Mouse (Mus musculus) bone marrow, adult 2 months (tissue): ENCODE data around the gene Shtn1. TPM values are rescaled to one million over a fixed set of nuclear protein-coding genes. Genes with fewer than 3 reads are reported as not detected.

Experiments used
- H3K27ac ChIP-seq: fragments of 200-500 bp; 2 replicates; pipeline ENCODE4 v1.5.1; 2012; ENCODE audit warnings: low read depth, mild to moderate bottlenecking, control low read depth, inconsistent platforms, low read length; ENCODE audit not compliant: control insufficient read depth, poor library complexity, insufficient read depth
- H3K4me1 ChIP-seq: fragments of 200-500 bp; 2 replicates; pipeline ENCODE4 v1.6.1; 2011; ENCODE audit warnings: low read length; ENCODE audit not compliant: control insufficient read depth, insufficient read depth
- H3K4me3 ChIP-seq: fragments of 200-500 bp; replicated peaks from 2 replicates; pipeline ENCODE3; 2011; ENCODE audit warnings: mild to moderate bottlenecking, low read depth, low read length, control low read depth; ENCODE audit not compliant: control insufficient read depth
- CTCF ChIP-seq: fragments of 200-500 bp; IDR thresholded peaks from 2 replicates; pipeline ENCODE4 v1.5.1; 2011; ENCODE audit warnings: low read length, control low read depth; ENCODE audit not compliant: control insufficient read depth, insufficient read depth
- POLR2A ChIP-seq: fragments of 200-500 bp; IDR thresholded peaks from 2 replicates; pipeline ENCODE4 v1.6.1; 2011; ENCODE audit warnings: low read depth, mild to moderate bottlenecking, control low read depth, low read length, borderline replicate concordance; ENCODE audit not compliant: control insufficient read depth
- WGBS: fragments of 180-500 bp; shearing (Covaris S2); methylation state at CpG from one replicate; pipeline ENCODE4 v1.1.7; 2018; 5-methylcytosine and 5-hydroxymethylcytosine counted together
- polyA plus RNA-seq: library from polyadenylated mRNA; stranded (reverse); fragments of >200 nt; gene quantifications from 2 replicates; pipeline ENCODE4 v1.2.4, GENCODE M21; 2011; ENCODE audit warnings: low replicate concordance; ENCODE audit not compliant: missing spikeins, insufficient read depth, insufficient read length

The Shtn1 gene
- polyA plus RNA-seq, 1 experiment: 1.0 TPM

GRCm38 (mm10) chr19:59074841-59075471 is 944 bp downstream of the Shtn1 start:
- Histone ChIP-seq H3K27ac (peak overlapping the region; percentile 10; the same call in 1 of the 2 replicates), H3K4me3 (peak overlapping the region; percentile 30), H3K4me1 (no peaks in the 10 kb centered on the region)
- 1% methylated on average over 46 of the region's 46 CpGs for WGBS
- TF ChIP-seq CTCF (no peak), POLR2A (no peak)

DNA sequence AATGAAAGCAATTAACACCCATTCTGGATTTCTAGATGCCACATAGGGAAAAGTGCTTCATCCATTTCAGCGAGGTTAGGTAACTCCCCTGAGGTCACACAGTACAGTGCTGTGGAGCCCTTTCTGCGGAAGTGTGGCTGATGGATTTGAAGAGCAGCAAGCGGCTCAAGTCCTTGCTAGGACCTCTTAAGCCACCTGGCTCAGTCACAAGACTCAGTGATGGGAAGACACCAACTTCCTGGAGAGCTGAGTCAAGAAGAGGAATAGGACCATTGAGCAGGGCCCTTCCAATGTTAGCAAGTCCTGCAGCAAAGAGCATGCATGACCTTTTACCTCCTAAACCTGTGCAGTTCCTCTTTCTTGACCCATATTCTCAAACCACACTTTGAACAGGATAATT is 1.5 kb downstream of the Shtn1 start:
- 61% methylated on average over 3 of the region's 3 CpGs for WGBS
- H3K4me3 ChIP-seq: no peak overlapping the region

GRCm38 (mm10) chr19:59073006-59073405 is 2.9 kb downstream of the Shtn1 start:
- 78% methylated on average over 6 of the region's 6 CpGs for WGBS
- TF ChIP-seq CTCF: no peak
- Histone ChIP-seq H3K4me3 (no peak overlapping the region), H3K27ac (no peak overlapping the region), H3K4me1 (no peaks in the 10 kb centered on the region)

More for the DNA sequence above, 1.5 kb downstream of the Shtn1 start:
- Histone ChIP-seq H3K4me1 (no peaks in the 10 kb centered on the region), H3K27ac (no peak overlapping the region)
- no peak for TF ChIP-seq CTCF
- no peak for TF ChIP-seq POLR2A

DNA sequence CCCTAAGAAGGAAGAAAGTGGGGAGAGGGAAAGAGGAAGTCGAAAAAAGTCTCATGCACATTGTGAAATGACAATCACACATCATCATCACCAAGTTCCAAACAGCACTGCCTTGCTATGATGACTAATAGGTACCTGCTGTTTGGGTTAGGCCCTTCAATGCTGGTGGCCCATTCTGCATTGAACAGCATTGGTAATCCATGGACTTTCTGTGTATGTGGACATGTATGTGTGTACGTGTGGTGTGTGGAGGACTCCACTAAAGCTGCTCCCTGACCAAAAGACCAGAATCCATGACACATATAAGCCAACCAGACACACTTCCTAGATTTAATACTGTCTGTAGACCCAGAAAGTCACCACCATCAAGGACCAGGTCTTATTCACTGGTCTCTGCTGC is 3.9 kb downstream of the Shtn1 start:
- Histone ChIP-seq H3K4me1 (no peaks in the 10 kb centered on the region), H3K4me3 (no peak overlapping the region), H3K27ac (no peak overlapping the region)
- TF ChIP-seq CTCF (no peak), POLR2A (no peak)
- WGBS: 66% methylated on average over 2 of the region's 2 CpGs

- no peaks in the 10 kb centered on the region for H3K4me1 ChIP-seq
- TF ChIP-seq CTCF: no peak
- TF ChIP-seq POLR2A: no peak
- H3K27ac ChIP-seq: no peak overlapping the region
- 56% methylated on average over 4 of the region's 4 CpGs for WGBS
- no peak overlapping the region for H3K4me3 ChIP-seq
Observed at GRCm38 (mm10) chr19:59071396-59071795, 4.5 kb downstream of the Shtn1 start.

DNA sequence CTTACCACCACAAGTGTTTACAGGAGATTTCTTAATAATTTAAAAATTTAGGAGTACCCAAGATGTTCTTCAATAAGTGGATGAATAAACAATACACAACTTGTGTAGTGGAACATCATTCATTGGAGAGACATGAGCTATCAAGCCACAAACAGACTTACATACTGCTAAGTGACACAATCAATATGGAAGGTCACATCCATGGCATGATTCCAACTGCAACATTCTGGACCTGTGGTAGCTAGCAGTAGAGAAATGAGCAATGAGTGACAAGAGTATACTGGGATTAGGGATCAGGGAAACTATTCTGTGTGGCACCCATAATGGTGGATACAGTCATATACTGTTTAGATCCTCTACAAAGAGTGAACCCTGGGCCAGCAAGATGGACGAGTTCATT is 8.2 kb downstream of the Shtn1 start:
- whole genome bisulfite sequencing: 59% methylated on average over 1 of the region's 1 CpGs
- H3K4me3 ChIP-seq: no peak overlapping the region
- TF ChIP-seq POLR2A (no peak), CTCF (no peak)
- H3K4me1 ChIP-seq: no peaks in the 10 kb centered on the region
- no peak overlapping the region for H3K27ac ChIP-seq

DNA sequence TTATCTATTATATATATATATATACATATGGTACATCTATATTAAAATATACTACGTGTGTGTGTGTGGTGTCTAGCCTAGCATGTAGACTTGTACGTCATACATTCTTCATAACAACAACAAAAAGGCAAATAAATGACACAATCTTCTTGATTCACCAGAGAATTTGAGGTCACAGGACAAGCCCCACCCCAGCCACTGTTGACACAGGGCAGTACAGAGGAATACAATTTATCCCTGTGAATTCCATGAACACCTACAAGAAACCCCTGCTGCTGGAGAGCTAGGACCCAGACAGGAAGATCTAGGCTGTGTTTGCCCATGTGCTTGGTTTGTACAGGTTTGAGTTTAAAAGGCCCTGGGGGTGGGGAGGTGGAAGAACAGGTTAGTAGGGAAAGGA is 9.2 kb downstream of the Shtn1 start:
- TF ChIP-seq CTCF: no peak
- TF ChIP-seq POLR2A: no peak
- no peaks in the 10 kb centered on the region for H3K4me1 ChIP-seq
- WGBS: 86% methylated on average over 2 of the region's 2 CpGs

DNA sequence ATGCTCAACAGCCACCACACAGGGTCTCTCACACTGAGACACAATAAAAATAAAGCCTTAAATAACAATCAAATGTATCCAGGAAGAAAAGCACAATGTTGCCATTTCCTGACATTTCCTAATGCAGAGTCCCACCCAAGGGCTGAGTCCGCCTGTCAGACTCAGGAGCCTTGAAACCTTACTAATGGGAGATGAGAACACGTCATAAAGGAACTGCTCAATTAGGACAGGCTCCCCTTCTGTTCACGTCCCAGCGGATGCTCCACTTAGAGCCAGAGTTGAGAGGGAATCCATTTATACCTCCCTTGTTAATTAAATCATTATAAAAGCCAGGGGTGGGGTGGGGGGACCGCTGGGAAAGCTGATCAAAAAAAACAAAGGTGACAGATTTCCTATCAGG is 9.8 kb downstream of the Shtn1 start:
- 62% methylated on average over 5 of the region's 5 CpGs for WGBS
- Histone ChIP-seq H3K4me1 (no peaks in the 10 kb centered on the region), H3K4me3 (no peak overlapping the region), H3K27ac (no peak overlapping the region)
- no peak for TF ChIP-seq POLR2A
- TF ChIP-seq CTCF: no peak

More for the DNA sequence above, 9.2 kb downstream of the Shtn1 start:
- H3K4me3 ChIP-seq: no peak overlapping the region
- H3K27ac ChIP-seq: no peak overlapping the region

DNA sequence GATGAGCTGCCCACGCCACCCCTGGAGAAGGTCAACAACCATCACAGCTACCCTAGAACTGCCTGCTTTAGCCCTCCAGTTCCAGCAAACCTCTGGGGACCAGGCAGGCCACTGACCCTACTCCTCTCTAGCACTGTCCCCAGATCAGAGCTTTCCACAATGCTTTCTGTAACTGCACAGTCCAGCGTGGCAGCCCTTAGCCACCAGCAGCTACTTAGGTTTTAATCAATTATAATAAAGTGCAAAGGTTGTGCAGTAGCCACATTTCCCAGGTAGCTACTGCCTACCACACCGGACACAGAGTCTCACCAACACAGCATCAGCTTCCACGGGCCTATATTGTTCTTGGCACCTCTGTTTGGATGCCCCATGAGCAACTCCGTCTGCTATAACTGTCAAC is 11.3 kb downstream of the Shtn1 start:
- Histone ChIP-seq H3K4me1 (no peaks in the 10 kb centered on the region), H3K27ac (no peak overlapping the region), H3K4me3 (no peak overlapping the region)
- TF ChIP-seq CTCF: no peak
- TF ChIP-seq POLR2A: no peak
- WGBS: 82% methylated on average over 5 of the region's 5 CpGs
